Mouse (Mus musculus): ENCODE data around the gene Yap1.

Gene Yap1

DNA sequence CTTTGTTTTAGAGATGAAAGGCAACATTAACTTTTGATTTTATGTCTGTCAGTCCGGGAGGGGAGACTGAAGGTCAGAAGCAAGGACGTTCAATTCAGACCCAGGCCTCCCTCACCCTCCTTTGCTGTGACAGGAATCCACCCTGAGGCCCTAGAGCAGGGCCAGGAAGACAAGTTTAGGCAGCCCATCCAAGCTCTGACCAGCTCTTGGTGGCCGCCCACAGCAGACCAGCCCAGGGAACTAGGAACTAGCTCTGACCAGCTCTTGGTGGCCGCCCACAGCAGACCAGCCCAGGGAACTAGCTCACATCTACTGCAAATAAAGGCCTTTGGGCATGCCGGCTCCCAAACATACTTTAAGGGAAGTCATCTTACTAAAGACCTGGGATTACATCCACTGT is 26.8 kb downstream of the Yap1 start:
- DNase-seq (ENCODE audit: low spot score in 2 of 2) = no peak

DNA sequence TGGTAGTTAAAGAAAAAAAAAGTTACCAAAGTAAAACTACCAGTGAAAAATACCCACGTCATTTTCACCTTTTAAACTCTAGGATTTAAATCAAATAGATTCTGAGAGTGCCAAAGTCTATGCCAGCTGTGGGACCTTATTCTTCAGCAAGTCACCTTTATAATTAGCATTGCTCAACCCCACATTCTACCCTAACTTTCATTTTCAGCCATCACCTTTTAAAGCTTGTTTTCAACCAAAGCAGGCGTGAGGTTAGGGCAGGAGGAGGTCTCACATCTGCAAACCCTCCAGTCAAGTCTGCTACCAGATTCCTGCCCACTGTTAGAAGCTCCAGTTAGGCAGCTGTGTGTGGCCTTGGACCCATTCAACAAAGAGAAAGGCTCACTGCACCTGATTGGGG is 32.4 kb downstream of the Yap1 start:
- DNase-seq (ENCODE audit: low spot score in 2 of 2) = no peak

DNA sequence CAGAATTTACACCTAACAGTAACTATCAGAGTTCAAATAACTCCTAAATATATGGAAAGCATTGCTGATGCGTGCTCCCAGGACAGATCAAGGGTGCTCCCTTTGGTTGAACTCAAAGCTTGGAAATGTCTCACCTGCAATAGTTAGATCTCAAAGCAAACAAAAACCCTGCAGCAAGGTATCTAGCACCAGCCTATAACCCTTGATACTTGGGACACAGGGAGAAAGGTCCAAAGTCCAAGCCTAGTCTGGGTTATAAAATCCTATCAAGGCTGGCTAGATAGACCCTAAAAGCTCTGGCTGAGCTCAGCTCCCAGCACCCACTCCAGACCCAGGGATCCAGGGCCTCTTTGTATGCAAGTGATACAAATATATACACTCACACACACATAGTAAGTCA is 36.4 kb downstream of the Yap1 start:
- DNase-seq (ENCODE audit: low spot score in 2 of 2) = no peak

- DNase-seq (ENCODE audit: low spot score in 2 of 2) = no peak
Observed at GRCm38 (mm10) chr9:7965590-7965989, 38.8 kb downstream of the Yap1 start.

- DNase-seq (ENCODE audit: low spot score in 2 of 2) = no peak
Observed at GRCm38 (mm10) chr9:7963867-7964266, 40.5 kb downstream of the Yap1 start.

- DNase-seq (ENCODE audit: low spot score in 2 of 2) = no peak
Observed at GRCm38 (mm10) chr9:7962915-7963314, 41.5 kb downstream of the Yap1 start.

DNA sequence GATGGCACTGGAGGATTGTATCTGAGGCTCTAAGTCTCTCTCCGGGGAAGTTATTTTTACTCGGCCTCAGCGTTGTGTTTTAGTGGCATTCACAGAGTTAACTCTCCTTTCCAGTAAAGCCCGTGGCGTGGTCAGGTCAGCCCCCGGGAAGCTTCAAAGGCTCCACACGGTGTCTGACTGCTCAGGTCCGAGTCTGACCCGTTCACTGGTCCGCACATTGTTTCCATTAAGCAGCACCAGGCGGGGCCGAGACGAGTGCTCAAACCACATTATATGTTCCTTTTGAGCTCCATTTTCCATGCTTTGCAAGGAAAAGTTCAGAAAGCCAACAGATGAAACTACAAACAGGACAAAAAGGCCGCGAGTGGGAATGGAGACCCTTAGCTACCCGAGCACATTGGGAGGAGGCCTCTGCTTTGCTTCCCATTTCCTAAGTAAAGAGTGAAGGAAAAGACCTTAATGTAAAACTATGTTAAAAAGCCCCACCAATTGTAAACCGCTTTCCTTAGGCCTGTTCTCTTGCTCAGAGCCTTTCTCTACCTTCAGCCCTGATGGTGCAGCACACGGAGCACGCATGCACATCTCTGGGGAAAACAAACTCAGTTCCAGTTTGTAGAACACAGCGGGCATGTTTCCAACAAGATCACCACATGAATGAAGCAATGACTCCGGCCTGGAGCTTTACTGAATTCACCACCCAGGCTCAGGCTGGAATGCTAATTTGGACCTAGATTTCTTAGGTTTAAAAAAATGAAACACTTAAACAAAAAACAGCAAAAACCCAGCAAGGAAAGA is 42.8 kb downstream of the Yap1 start:
- DNase-seq (ENCODE audit: low spot score in 2 of 2) = no peak

- DNase-seq (ENCODE audit: low spot score in 2 of 2) = peak in 1 of 2 experiments; percentile 61
Observed at GRCm38 (mm10) chr9:7960382-7960781, 44.0 kb downstream of the Yap1 start.

DNA sequence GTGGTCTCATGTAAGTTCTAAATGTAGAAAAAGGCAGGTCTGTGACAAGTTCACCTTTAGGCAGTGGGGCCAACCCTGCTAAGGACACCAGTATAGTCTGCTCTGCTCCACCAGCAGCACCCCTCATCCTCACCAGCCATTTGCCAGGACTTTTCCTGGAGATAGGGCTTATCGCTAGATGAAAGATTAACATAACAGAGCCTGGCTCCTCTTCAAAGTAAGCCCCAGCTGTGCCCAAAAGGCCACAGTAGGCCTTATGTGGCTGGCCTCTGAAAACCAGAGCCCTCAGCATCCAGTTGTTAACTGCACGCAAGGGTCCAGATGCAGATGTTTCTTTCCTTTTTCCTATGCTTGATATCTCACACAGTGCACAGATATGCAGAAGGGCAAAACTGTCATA is 45.1 kb downstream of the Yap1 start:
- DNase-seq (ENCODE audit: low spot score in 2 of 2) = no peak

- no peak for DNase-seq (ENCODE audit: low spot score in 2 of 2)
Observed at GRCm38 (mm10) chr9:7958025-7958593, 46.3 kb downstream of the Yap1 start.

DNA sequence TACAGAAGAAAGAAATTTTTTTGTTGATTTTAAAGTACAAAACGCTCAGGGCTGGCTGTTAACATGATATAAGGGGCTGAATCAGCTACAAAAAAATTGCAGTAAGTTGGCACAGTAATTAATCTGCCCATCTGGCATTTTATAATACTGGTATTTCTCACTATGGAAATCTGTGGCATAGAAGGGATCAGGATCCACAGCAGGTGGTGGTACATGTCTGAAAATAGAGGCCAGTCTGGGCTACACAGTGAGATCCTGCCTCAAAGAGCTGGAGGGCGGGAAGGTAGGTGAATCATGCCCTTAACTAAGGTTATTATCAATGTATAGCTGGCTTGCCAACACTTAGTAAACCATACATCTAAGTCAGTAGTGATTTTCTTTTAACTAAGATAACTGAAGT is 47.0 kb downstream of the Yap1 start:
- no peak for DNase-seq (ENCODE audit: low spot score in 2 of 2)

GRCm38 (mm10) chr9:7956400-7956799 is 48.0 kb downstream of the Yap1 start:
- DNase-seq (ENCODE audit: low spot score in 2 of 2) = peak in 1 of 2 experiments; percentile 19

GRCm38 (mm10) chr9:7952886-7953285 is 51.5 kb downstream of the Yap1 start:
- no peak for DNase-seq (ENCODE audit: low spot score in 2 of 2)

GRCm38 (mm10) chr9:7950211-7950644 is 54.2 kb downstream of the Yap1 start:
- peak; percentile 57 to 65 for DNase-seq (ENCODE audit: low spot score in 2 of 2)

DNA sequence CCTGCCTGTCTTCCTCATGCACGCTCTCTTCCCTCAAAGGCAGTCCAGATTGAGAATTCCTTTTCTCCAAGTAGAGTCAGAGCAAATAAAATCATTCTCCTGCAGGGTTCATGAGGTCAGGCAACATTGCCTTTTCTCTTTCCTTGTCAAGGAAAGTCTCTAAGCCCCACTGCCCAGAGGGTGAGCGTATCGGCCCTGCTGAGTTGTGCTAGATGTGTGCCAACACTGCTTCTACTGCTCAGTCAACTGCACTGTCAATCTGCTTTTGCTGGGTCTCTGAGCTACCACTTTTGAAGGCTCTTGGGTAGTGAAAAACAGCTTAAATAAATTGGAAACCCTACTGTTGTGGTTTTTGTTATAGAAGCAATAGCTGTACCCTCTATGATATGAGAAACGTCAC is 56.5 kb downstream of the Yap1 start:
- DNase-seq (ENCODE audit: low spot score in 2 of 2) = no peak

DNA sequence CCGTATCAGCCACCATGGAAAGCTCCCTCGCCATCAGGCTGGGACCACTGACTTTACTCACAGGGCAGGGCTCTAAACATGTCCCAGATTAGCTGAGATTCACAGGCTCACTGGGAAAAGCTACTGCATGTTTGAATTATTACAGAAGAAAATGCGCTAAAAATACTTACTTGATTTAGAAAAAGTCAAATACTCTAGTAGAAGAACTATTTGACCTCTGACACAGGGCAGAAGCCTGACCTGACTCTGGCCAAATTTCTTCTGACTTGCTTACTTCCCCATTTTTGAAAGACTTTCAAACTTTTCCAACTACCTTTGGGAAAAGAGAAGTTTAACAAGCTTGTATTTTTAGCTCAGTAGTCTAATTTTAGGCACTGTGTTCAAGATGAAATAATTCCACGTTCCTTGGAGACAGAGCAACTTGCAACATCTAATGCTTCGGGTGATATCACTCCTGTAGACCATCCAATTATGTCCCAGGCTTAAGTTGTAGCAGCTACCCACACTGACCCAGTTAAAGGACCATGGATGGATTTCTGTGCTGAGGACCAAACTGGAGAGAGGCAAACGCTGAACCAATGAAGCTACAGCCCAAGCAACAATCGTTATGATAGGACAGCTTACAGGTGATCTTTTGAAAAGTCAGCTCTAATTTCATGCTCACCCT is 60.5 kb downstream of the Yap1 start:
- no peak for DNase-seq (ENCODE audit: low spot score in 2 of 2)

DNA sequence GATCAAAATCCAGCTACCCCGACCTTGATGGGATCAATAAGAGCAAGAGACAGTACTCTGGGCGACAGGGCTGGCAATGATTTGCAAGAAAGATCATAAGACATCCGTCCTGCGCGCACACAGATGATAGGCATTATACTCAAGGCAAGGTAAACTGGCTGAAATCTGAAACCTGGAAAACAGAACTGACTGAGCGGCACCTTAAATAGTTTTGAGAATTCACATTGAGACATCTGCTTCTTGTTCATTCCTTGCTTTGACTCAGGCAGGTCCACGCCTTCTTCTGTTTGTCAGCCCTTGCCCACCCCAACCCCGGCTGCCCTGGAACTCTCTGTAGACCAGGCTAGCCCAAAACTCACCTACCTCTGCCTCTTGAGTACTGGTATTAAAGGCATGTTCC is 61.7 kb downstream of the Yap1 start:
- DNase-seq (ENCODE audit: low spot score in 2 of 2) = no peak

- no peak for DNase-seq (ENCODE audit: low spot score in 2 of 2)
Observed at GRCm38 (mm10) chr9:7940075-7940474, 64.3 kb downstream of the Yap1 start.

GRCm38 (mm10) chr9:7934419-7934818 is 70.0 kb downstream of the Yap1 start:
- DNase-seq (ENCODE audit: low spot score in 2 of 2) = peak in 1 of 2 experiments; percentile 38

DNA sequence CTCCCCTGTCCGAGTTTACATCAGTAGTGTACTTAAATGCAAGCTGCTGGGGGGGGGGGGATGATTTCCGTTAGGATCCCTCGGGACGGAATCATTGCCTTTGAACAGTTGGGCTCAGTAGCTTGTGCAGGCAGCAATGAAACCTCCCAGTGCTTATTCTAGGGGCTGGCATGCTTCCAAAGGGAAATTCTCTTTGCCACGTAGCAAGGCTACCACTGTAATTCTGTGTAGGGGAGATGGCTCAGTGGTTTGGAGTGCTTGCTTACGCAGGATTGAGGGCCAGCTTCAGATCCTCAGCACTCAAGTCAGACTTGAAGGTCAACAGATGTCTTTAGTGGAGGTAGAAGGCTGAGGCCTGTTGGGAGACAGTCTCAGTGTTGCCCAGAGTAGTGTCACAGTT is 74.8 kb downstream of the Yap1 start:
- peak in 1 of 2 experiments; percentile 23 for DNase-seq (ENCODE audit: low spot score in 2 of 2)

DNA sequence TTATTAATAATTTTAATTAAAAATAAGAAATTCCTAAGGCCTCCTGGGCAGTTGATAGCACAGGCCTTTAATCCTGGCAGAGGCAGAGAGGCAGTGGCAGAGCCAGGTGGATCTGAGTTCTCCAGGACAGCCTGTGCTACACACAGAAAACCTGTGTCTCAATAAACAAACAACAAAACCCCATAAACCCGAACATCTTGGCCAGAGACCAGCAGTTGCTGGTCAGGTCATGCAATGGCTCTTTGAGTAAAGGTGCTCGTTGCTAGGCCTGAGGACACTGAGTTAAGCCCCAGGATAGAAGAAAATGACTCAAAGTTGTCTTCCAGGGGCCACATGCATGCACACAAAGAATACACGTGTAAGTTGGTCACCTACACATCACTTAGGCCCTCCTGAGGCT is 75.5 kb downstream of the Yap1 start:
- no peak for DNase-seq (ENCODE audit: low spot score in 2 of 2)

DNA sequence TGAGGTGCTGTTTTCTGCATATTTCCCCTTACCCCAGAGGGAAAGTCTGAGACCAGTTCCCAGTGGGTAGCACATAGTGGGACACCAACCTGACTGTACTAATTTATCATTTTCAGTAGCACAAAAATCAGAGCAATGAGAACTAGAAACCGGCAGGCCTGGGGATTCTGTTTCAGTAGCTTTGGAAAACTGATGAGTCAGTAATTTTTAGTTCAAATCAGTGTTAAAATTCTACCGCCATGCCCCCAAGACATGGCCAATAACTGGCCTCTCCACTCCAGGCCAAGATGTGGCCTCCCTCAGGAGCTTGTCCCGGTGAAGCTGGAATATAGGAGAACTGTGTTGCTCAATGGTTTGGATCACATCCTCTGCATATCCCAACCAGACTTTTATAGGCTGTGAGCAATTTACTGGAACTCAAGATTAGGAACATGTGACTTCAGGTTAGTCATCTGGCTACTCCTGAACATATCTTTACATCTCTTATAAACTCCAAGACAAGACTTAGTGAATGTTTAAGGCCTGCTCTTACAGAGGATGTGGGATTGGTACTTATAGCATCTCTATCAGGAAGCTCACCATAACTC is 76.1 kb downstream of the Yap1 start:
- DNase-seq (ENCODE audit: low spot score in 2 of 2) = no peak

DNA sequence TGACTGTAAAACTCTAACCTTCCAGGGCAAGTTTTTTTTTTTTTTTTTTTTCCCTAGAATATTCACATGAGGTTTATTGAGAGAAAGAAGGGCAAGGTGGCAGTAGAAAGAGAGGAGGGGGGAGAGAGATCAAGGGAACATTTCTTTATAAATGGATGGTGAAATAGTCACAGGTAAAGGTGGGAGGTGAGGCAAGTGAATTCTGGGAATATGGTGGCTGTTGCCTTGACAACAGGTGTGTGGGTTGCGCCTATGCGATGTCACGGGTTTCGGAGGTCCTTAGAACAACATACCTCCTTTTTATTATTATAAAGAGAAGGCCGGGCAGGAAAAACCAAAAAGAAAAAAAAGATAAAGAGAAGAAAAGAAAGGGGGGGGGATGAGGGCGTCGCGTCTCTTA is 89.5 kb downstream of the Yap1 start:
- no peak for DNase-seq (ENCODE audit: low spot score in 2 of 2)

All from right cerebral cortex, adult 2 months (tissue).